Mouse (Mus musculus): ENCODE results near the gene Asb5. TPM values are rescaled to one million over a fixed set of nuclear protein-coding genes. Genes with fewer than 3 reads are reported as not detected.

The Asb5 gene
- total and polyA plus RNA-seq, 3 experiments = 0.27 to 1.4 TPM; not detected in 1

DNA sequence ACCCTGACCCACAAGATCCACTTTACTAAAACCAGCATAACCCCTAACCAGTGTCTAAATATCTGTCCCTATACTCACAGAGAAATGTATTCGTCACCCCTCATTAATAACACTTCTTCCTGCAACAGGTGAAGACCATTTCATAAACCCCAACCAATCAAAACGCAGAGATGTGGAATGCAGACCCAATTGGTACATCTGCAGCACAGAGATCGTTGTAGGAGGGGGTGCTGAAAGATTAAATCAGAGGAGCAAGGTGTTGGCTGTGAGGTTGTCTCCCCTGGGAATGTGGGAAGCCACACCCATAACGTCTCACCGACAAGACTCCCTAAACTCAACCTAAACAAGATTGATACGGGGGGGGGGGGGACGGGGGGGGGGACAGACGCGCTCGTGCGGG lies 20.6 kb upstream of the Asb5 start:
- peaks cover 5 to 28% of the 10 kb centered on the region in 2 experiments for H3K4me1 ChIP-seq (ENCODE audit: control insufficient read depth in 1 of 2, insufficient read depth in 2 of 2, low read length in 2 of 2)

DNA sequence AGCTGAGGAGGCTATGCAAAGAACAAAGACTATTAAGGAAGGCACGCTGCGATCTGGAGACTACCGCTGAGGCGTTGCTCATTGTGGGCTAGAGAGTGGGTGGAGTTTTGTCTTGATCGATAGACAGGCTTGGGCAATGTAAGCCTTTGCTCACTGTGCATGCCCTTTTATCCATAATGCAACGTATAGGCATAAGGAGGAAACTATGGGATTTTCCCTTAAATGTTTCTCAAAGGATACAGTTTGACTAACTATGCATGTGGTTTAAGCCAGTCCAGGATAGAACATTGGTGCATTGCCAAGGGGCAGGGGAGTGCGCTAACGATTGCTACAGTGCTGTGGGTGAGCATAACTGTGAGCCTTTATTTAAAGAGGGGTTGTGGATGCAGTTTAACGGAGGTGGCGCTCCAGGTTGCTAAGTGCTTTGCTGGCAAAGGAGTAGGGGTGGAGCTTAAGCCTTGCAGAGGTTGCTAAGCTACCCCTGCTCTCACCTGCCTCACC lies 20.1 kb upstream of the Asb5 start:
- H3K27ac ChIP-seq (ENCODE audit: control insufficient read depth, low read depth, low read length) = no peak overlapping the region; the same call in 1 of the 2 replicates
- H3K9me3 ChIP-seq (replicated peaks; ENCODE audit: insufficient read depth, low read length) = no peaks in the 10 kb centered on the region
- H3K27me3 ChIP-seq (ENCODE audit: control insufficient read depth in 1 of 2, insufficient read depth in 2 of 2, low read length in 2 of 2) = no peaks in the 10 kb centered on the region
- DNase-seq (ENCODE audit: low read depth, low spot score) = peak; percentile 67
- H3K36me3 ChIP-seq (ENCODE audit: control insufficient read depth in 1 of 2, insufficient read depth in 2 of 2, low read length in 2 of 2) = peaks cover 0 to 29% of the 10 kb centered on the region in 2 experiments; a peak in 2 of 4 replicates
- TF ChIP-seq SMC3 (IDR thresholded peaks at IDR 0.05; ENCODE audit: low read depth, low read length) = peak; percentile 20; the same call in 1 of the 2 replicates
- peak; percentile 11; the same call in 1 of the 2 replicates for TF ChIP-seq SIN3A (IDR thresholded peaks at IDR 0.05; ENCODE audit: low read length)
- peak in 1 of 3 experiments; percentile 22; a peak in 2 of 6 replicates for TF ChIP-seq CTCF (IDR thresholded peaks at IDR 0.05 in 2 of 3, conservative IDR thresholded peaks at IDR 0.05 in 1 of 3; ENCODE audit: control insufficient read depth in 1 of 3, insufficient read depth in 1 of 3, low read depth in 2 of 3, low read length in 3 of 3, poor library complexity in 1 of 3, severe bottlenecking in 1 of 3)
- TF ChIP-seq CHD1 (IDR thresholded peaks at IDR 0.05; ENCODE audit: low read depth, low read length) = no peak
- no peak for TF ChIP-seq JUND (IDR thresholded peaks at IDR 0.05; ENCODE audit: low read depth, low read length)
- peak; percentile 20 for TF ChIP-seq RAD21 (IDR thresholded peaks at IDR 0.05; ENCODE audit: low read depth, low read length)
- H3K9ac ChIP-seq (ENCODE audit: control insufficient read depth, low read depth, low read length, poor library complexity, severe bottlenecking) = no peak overlapping the region
- H3K4me1 ChIP-seq (ENCODE audit: control insufficient read depth in 1 of 2, insufficient read depth in 2 of 2, low read length in 2 of 2) = peaks cover 5 to 28% of the 10 kb centered on the region in 2 experiments
- peak overlapping the region; percentile 12 to 43; a peak in 3 of 4 replicates for H3K4me3 ChIP-seq (ENCODE audit: control insufficient read depth in 1 of 2, insufficient read depth in 1 of 2, low read depth in 2 of 2, low read length in 2 of 2)
- no peaks in the 10 kb centered on the region for H3K79me2 ChIP-seq (ENCODE audit: control insufficient read depth, insufficient read depth, low read length, poor library complexity)

More for the DNA sequence above, 20.6 kb upstream of the Asb5 start:
- Histone ChIP-seq H3K27ac (ENCODE audit: control insufficient read depth, low read depth, low read length) (0 out of 2 replicates have a peak overlapping the region, but pooled peaks have one; percentile 23), H3K9ac (ENCODE audit: control insufficient read depth, low read depth, low read length, poor library complexity, severe bottlenecking) (0 out of 2 replicates have a peak overlapping the region, but pooled peaks have one; percentile 18), H3K79me2 (ENCODE audit: control insufficient read depth, insufficient read depth, low read length, poor library complexity) (no peaks in the 10 kb centered on the region), H3K27me3 (ENCODE audit: control insufficient read depth in 1 of 2, insufficient read depth in 2 of 2, low read length in 2 of 2) (no peaks in the 10 kb centered on the region), H3K9me3 (replicated peaks; ENCODE audit: insufficient read depth, low read length) (no peaks in the 10 kb centered on the region), H3K36me3 (ENCODE audit: control insufficient read depth in 1 of 2, insufficient read depth in 2 of 2, low read length in 2 of 2) (peaks cover 0 to 29% of the 10 kb centered on the region in 2 experiments; a peak in 2 of 4 replicates), H3K4me3 (ENCODE audit: control insufficient read depth in 1 of 2, insufficient read depth in 1 of 2, low read depth in 2 of 2, low read length in 2 of 2) (peak overlapping the region; percentile 36 to 38)
- peak; percentile 71 for DNase-seq (ENCODE audit: low read depth, low spot score)
- TF ChIP-seq MAZ (IDR thresholded peaks at IDR 0.05; ENCODE audit: low read depth, low read length) = no peak
- TF ChIP-seq GATA1 (IDR thresholded peaks at IDR 0.05; ENCODE audit: low read depth, low read length) = 0 out of 2 replicates have a peak, but pooled peaks have one; percentile 22
- TF ChIP-seq ZC3H11A (IDR thresholded peaks at IDR 0.05; ENCODE audit: low read depth, low read length) = no peak
- TF ChIP-seq EP300 (IDR thresholded peaks at IDR 0.05; ENCODE audit: low read depth in 1 of 2, low read length in 2 of 2) = peak in 1 of 2 experiments; percentile 49; a peak in 2 of 4 replicates
- TF ChIP-seq CHD1 (IDR thresholded peaks at IDR 0.05; ENCODE audit: low read depth, low read length) = no peak

DNA sequence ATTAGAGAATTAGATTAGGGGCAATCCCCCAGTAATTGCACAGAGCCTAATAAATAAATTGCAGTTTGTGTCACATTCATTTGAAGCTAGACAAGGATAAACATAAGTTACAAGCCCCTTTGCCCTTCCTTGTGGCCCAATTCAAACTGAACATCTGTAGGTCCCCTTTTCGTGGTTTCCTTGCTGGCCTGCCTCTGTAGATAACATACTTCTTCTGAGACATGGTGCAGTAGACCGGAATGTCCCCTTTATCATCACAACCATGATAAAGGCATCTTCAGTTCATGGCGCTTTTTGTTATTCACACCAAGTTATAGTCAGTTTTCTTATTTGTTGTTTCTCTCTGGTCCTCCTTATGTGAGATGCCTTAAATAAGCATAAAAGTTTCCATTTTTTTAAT lies 17.6 kb upstream of the Asb5 start:
- H3K27ac ChIP-seq (ENCODE audit: control insufficient read depth, low read depth, low read length) = peak overlapping the region; percentile 86
- peak; percentile 83 for DNase-seq (ENCODE audit: low read depth, low spot score)

More for the DNA sequence above, 17.6 kb upstream of the Asb5 start:
- Histone ChIP-seq H3K36me3 (ENCODE audit: control insufficient read depth in 1 of 2, insufficient read depth in 2 of 2, low read length in 2 of 2) (peaks cover under 1 to 20% of the 10 kb centered on the region in 2 experiments; a peak in 3 of 4 replicates), H3K4me1 (ENCODE audit: control insufficient read depth in 1 of 2, insufficient read depth in 2 of 2, low read length in 2 of 2) (peaks cover 2 to 18% of the 10 kb centered on the region in 2 experiments), H3K9ac (ENCODE audit: control insufficient read depth, low read depth, low read length, poor library complexity, severe bottlenecking) (peak overlapping the region; percentile 48; the same call in 1 of the 2 replicates), H3K9me3 (replicated peaks; ENCODE audit: insufficient read depth, low read length) (no peaks in the 10 kb centered on the region), H3K79me2 (ENCODE audit: control insufficient read depth, insufficient read depth, low read length, poor library complexity) (no peaks in the 10 kb centered on the region), H3K4me3 (ENCODE audit: control insufficient read depth in 1 of 2, insufficient read depth in 1 of 2, low read depth in 2 of 2, low read length in 2 of 2) (peak overlapping the region in 1 of 2 experiments; percentile 35; a peak in 2 of 4 replicates), H3K27me3 (ENCODE audit: control insufficient read depth in 1 of 2, insufficient read depth in 2 of 2, low read length in 2 of 2) (no peaks in the 10 kb centered on the region)
- TF ChIP-seq MXI1 (IDR thresholded peaks at IDR 0.05; ENCODE audit: low read depth, low read length) (0 out of 2 replicates have a peak, but pooled peaks have one; percentile 17), CHD1 (IDR thresholded peaks at IDR 0.05; ENCODE audit: low read depth, low read length) (no peak), MYB (IDR thresholded peaks at IDR 0.05; ENCODE audit: low read depth, low read length) (peak; percentile 62), ETS1 (IDR thresholded peaks at IDR 0.05; ENCODE audit: low read depth, low read length) (peak; percentile 85), TCF12 (IDR thresholded peaks at IDR 0.05; ENCODE audit: low read depth, low read length) (peak; percentile 96), MYC (IDR thresholded peaks at IDR 0.05; ENCODE audit: low read depth, low read length) (peak; percentile 70; the same call in 1 of the 2 replicates), TAL1 (IDR thresholded peaks at IDR 0.05; ENCODE audit: low read length) (peak; percentile 93), EP300 (IDR thresholded peaks at IDR 0.05; ENCODE audit: low read depth in 1 of 2, low read length in 2 of 2) (peak; percentile 94 to 95), RCOR1 (IDR thresholded peaks at IDR 0.05; ENCODE audit: low read depth, low read length) (peak; percentile 77), USF1 (IDR thresholded peaks at IDR 0.05; ENCODE audit: low read depth, low read length) (no peak), GATA1 (IDR thresholded peaks at IDR 0.05; ENCODE audit: low read depth, low read length) (peak; percentile 96), TBP (IDR thresholded peaks at IDR 0.05; ENCODE audit: low read depth, low read length) (no peak), SIN3A (IDR thresholded peaks at IDR 0.05; ENCODE audit: low read length) (peak; percentile 79; the same call in 1 of the 2 replicates), ZMIZ1 (IDR thresholded peaks at IDR 0.05; ENCODE audit: low read depth, low read length) (0 out of 2 replicates have a peak, but pooled peaks have one; percentile 48), POLR2AphosphoS2 (IDR thresholded peaks at IDR 0.05; ENCODE audit: low read length) (0 out of 2 replicates have a peak, but pooled peaks have one; percentile 28), HCFC1 (IDR thresholded peaks at IDR 0.05; ENCODE audit: low read depth, low read length) (0 out of 2 replicates have a peak, but pooled peaks have one; percentile 23)
